Mouse (Mus musculus) MEL (cell line): Measurements from ENCODE around the gene Dmc1. TPM values are rescaled to one million over a fixed set of nuclear protein-coding genes. Genes with fewer than 3 reads are reported as not detected.

Experiments
- DNase-seq: peaks from one replicate; pipeline ENCODE4 v3.0.0; 2011; ENCODE audit warnings: low read depth, low spot score
- H3K27ac ChIP-seq: 2 replicates; pipeline ENCODE4 v1.5.1; 2012; ENCODE audit warnings: low read depth, mild to moderate bottlenecking, control low read depth, low read length, moderate library complexity; ENCODE audit not compliant: control insufficient read depth
- H3K27me3 ChIP-seq, 2 experiments: fragments of 150-350 bp in 1 of 2; sonication (generic) in 1 of 2; 2 replicates each; pipeline ENCODE4 v1.6.1; 2012; ENCODE audit warnings: low read length in 2 of 2, mild to moderate bottlenecking in 2 of 2, improper control_type of control experiment in 1 of 2, moderate library complexity in 1 of 2; ENCODE audit not compliant: insufficient read depth in 2 of 2, control insufficient read depth in 1 of 2
- H3K36me3 ChIP-seq, 2 experiments: 2 replicates each; pipeline ENCODE4 v1.6.1; 2012 to 2014; ENCODE audit warnings: low read length in 2 of 2, improper control_type of control experiment in 1 of 2, inconsistent platforms in 1 of 2, mild to moderate bottlenecking in 1 of 2; ENCODE audit not compliant: insufficient read depth in 2 of 2, control insufficient read depth in 1 of 2
- H3K4me1 ChIP-seq, 2 experiments: fragments of 150-350 bp in 1 of 2; sonication (generic) in 1 of 2; 2 replicates each; pipeline ENCODE4 v1.6.1; 2012; ENCODE audit warnings: low read length in 2 of 2, improper control_type of control experiment in 1 of 2, mild to moderate bottlenecking in 1 of 2; ENCODE audit not compliant: insufficient read depth in 2 of 2, control insufficient read depth in 1 of 2
- H3K4me3 ChIP-seq, 2 experiments: fragments of 150-350 bp in 1 of 2; sonication (generic) in 1 of 2; 2 replicates each; pipeline ENCODE4 v1.5.1; 2012; ENCODE audit warnings: low read depth in 2 of 2, low read length in 2 of 2, mild to moderate bottlenecking in 2 of 2, moderate library complexity in 2 of 2, control low read depth in 1 of 2, improper control_type of control experiment in 1 of 2; ENCODE audit not compliant: control insufficient read depth in 1 of 2, insufficient read depth in 1 of 2
- H3K79me2 ChIP-seq: 2 replicates; pipeline ENCODE4 v1.6.1; 2012; ENCODE audit warnings: mild to moderate bottlenecking, low read length, moderate library complexity; ENCODE audit not compliant: control insufficient read depth, poor library complexity, insufficient read depth
- H3K9ac ChIP-seq: 2 replicates; pipeline ENCODE4 v1.6.1; 2012; ENCODE audit warnings: low read depth, mild to moderate bottlenecking, control low read depth, low read length, moderate library complexity; ENCODE audit not compliant: control insufficient read depth, poor library complexity, severe bottlenecking
- H3K9me3 ChIP-seq: fragments of 150-350 bp; sonication (generic); replicated peaks from 2 replicates; pipeline ENCODE4 v1.6.1; 2012; ENCODE audit warnings: mild to moderate bottlenecking, low read length, improper control_type of control experiment, moderate library complexity; ENCODE audit not compliant: insufficient read depth
- BHLHE40 ChIP-seq: IDR thresholded peaks from 2 replicates; pipeline ENCODE4 v1.6.1; 2012; ENCODE audit warnings: low read depth, mild to moderate bottlenecking, inconsistent platforms, low read length, improper control_type of control experiment, borderline replicate concordance
- CHD1 ChIP-seq: IDR thresholded peaks from 2 replicates; pipeline ENCODE4 v1.6.1; 2012; ENCODE audit warnings: low read depth, mild to moderate bottlenecking, inconsistent platforms, low read length, improper control_type of control experiment
- CHD2 ChIP-seq: IDR thresholded peaks from 2 replicates; pipeline ENCODE4 v1.6.1; 2011; ENCODE audit warnings: low read length, improper control_type of control experiment
- ELF1 ChIP-seq: IDR thresholded peaks from 2 replicates; pipeline ENCODE4 v1.6.1; 2014; ENCODE audit warnings: low read depth, mild to moderate bottlenecking, inconsistent platforms, low read length, improper control_type of control experiment, moderate library complexity
- EP300 ChIP-seq, 2 experiments: IDR thresholded peaks; 2 replicates each; pipeline ENCODE4 v1.6.1; 2011; ENCODE audit warnings: improper control_type of control experiment in 2 of 2, low read length in 2 of 2, low read depth in 1 of 2, mild to moderate bottlenecking in 1 of 2
- GABPA ChIP-seq: IDR thresholded peaks from 2 replicates; pipeline ENCODE4 v1.6.1; 2012; ENCODE audit warnings: low read depth, mild to moderate bottlenecking, inconsistent platforms, low read length, improper control_type of control experiment, moderate library complexity
- GATA1 ChIP-seq: IDR thresholded peaks from 2 replicates; pipeline ENCODE4 v1.6.1; 2011; ENCODE audit warnings: low read depth, low read length, improper control_type of control experiment
- HCFC1 ChIP-seq: IDR thresholded peaks from 2 replicates; pipeline ENCODE4 v1.6.1; 2012; ENCODE audit warnings: low read depth, mild to moderate bottlenecking, inconsistent platforms, low read length, improper control_type of control experiment, moderate library complexity
- KAT2A ChIP-seq: conservative IDR thresholded peaks from 2 replicates; pipeline ENCODE4 v1.6.1; 2012; ENCODE audit warnings: low read depth, low read length, improper control_type of control experiment, inconsistent platforms
- MAFK ChIP-seq: IDR thresholded peaks from 2 replicates; pipeline ENCODE4 v1.6.1; 2011; ENCODE audit warnings: low read depth, mild to moderate bottlenecking, low read length, improper control_type of control experiment, borderline replicate concordance
- MAX ChIP-seq: IDR thresholded peaks from 2 replicates; pipeline ENCODE4 v1.6.1; 2011; ENCODE audit warnings: low read length, improper control_type of control experiment
- MAZ ChIP-seq: IDR thresholded peaks from 2 replicates; pipeline ENCODE4 v1.6.1; 2012; ENCODE audit warnings: low read depth, mild to moderate bottlenecking, inconsistent platforms, low read length, improper control_type of control experiment
- MEF2A ChIP-seq: IDR thresholded peaks from 2 replicates; pipeline ENCODE4 v1.6.1; 2014; ENCODE audit warnings: low read depth, mild to moderate bottlenecking, inconsistent platforms, low read length, improper control_type of control experiment; ENCODE audit not compliant: poor library complexity, insufficient replicate concordance, severe bottlenecking; ENCODE audit errors: extremely low read depth
- MXI1 ChIP-seq: IDR thresholded peaks from 2 replicates; pipeline ENCODE4 v1.6.1; 2011; ENCODE audit warnings: mild to moderate bottlenecking, low read depth, low read length, improper control_type of control experiment
- NRF1 ChIP-seq: IDR thresholded peaks from 2 replicates; pipeline ENCODE4 v1.6.1; 2014; ENCODE audit warnings: low read depth, mild to moderate bottlenecking, inconsistent platforms, low read length, improper control_type of control experiment, moderate library complexity; ENCODE audit not compliant: poor library complexity, insufficient read depth, severe bottlenecking
- POLR2AphosphoS2 ChIP-seq: IDR thresholded peaks from 2 replicates; pipeline ENCODE4 v1.6.1; 2011; ENCODE audit warnings: low read length, improper control_type of control experiment
- POLR2AphosphoS5 ChIP-seq: IDR thresholded peaks from 2 replicates; pipeline ENCODE4 v1.6.1; 2012; ENCODE audit warnings: low read depth, borderline replicate concordance, mild to moderate bottlenecking, inconsistent platforms, low read length, moderate library complexity, mixed read lengths
- RCOR1 ChIP-seq: IDR thresholded peaks from 2 replicates; pipeline ENCODE4 v1.6.1; 2012; ENCODE audit warnings: low read depth, mild to moderate bottlenecking, inconsistent platforms, low read length, improper control_type of control experiment
- SIN3A ChIP-seq: IDR thresholded peaks from 2 replicates; pipeline ENCODE4 v1.6.1; 2012; ENCODE audit warnings: low read length, improper control_type of control experiment, inconsistent platforms
- TAL1 ChIP-seq: IDR thresholded peaks from 2 replicates; pipeline ENCODE4 v1.6.1; 2012; ENCODE audit warnings: mild to moderate bottlenecking, inconsistent platforms, low read length, moderate library complexity, mixed read lengths
- TBP ChIP-seq: IDR thresholded peaks from 2 replicates; pipeline ENCODE4 v1.8.0; 2011; ENCODE audit warnings: low read depth, low read length, improper control_type of control experiment
- UBTF ChIP-seq: IDR thresholded peaks from 2 replicates; pipeline ENCODE4 v1.6.1; 2012; ENCODE audit warnings: low read depth, mild to moderate bottlenecking, inconsistent platforms, low read length, improper control_type of control experiment, moderate library complexity, borderline replicate concordance; ENCODE audit not compliant: insufficient read depth
- ZKSCAN1 ChIP-seq: IDR thresholded peaks from 2 replicates; pipeline ENCODE4 v1.6.1; 2012; ENCODE audit warnings: low read depth, mild to moderate bottlenecking, inconsistent platforms, low read length, improper control_type of control experiment, moderate library complexity
- polyA plus RNA-seq, 2 experiments: library from polyadenylated mRNA; stranded (reverse) in 1 of 2; unstranded in 1 of 2; fragments of >175 nt in 1 of 2; fragments of >200 nt in 1 of 2; gene quantifications; 2 replicates each; pipeline versions ENCODE4 v1.2.1 to v1.2.4; 2012; ENCODE audit warnings: low replicate concordance in 2 of 2, low read depth in 1 of 2; ENCODE audit not compliant: insufficient read length in 2 of 2, insufficient read depth in 1 of 2, missing spikeins in 1 of 2
- total RNA-seq: library from RNA; depleted of rRNA; stranded (reverse); fragments of 300-350 nt; gene quantifications from 2 replicates; pipeline ENCODE4 v1.2.3, GENCODE M21; 2012

Gene Dmc1
- total and polyA plus RNA-seq, 3 experiments: not detected

GRCm38 (mm10) chr15:79619770-79620414 is 15.0 kb upstream of the Dmc1 start:
- Histone ChIP-seq H3K27ac (no peak overlapping the region), H3K79me2 (no peaks in the 10 kb centered on the region; the same call in 1 of the 2 replicates), H3K36me3 (peaks cover 0 to 3% of the 10 kb centered on the region in 2 experiments; a peak in 2 of 4 replicates), H3K27me3 (no peaks in the 10 kb centered on the region), H3K4me3 (no peak overlapping the region), H3K4me1 (0 out of 4 replicates have a peak, but pooled peaks cover 0 to 4% of the 10 kb centered on the region in 2 experiments), H3K9me3 (no peaks in the 10 kb centered on the region), H3K9ac (no peak overlapping the region)
- TF ChIP-seq POLR2AphosphoS2 (no peak), EP300 (IDR thresholded peaks at IDR 0.05; ENCODE audit: low read depth in 1 of 2, low read length in 2 of 2) (0 out of 4 replicates have a peak, but pooled peaks of 1 of the 2 experiments have one; percentile 12), MAX (no peak)
- peak; percentile 31 for DNase-seq

- no peaks in the 10 kb centered on the region; the same call in 1 of the 2 replicates for H3K79me2 ChIP-seq
- no peak overlapping the region for H3K9ac ChIP-seq
- TF ChIP-seq SIN3A (no peak), GATA1 (no peak)
- no peak overlapping the region for H3K4me3 ChIP-seq
- H3K36me3 ChIP-seq: peaks cover 0 to 3% of the 10 kb centered on the region in 2 experiments; a peak in 2 of 4 replicates
- H3K4me1 ChIP-seq: 0 out of 4 replicates have a peak, but pooled peaks cover 0 to 4% of the 10 kb centered on the region in 2 experiments
- H3K9me3 ChIP-seq: no peaks in the 10 kb centered on the region
- H3K27me3 ChIP-seq: no peaks in the 10 kb centered on the region
- no peak overlapping the region for H3K27ac ChIP-seq
- peak; percentile 16 for DNase-seq
Observed at GRCm38 (mm10) chr15:79618456-79618855, 13.5 kb upstream of the Dmc1 start.

GRCm38 (mm10) chr15:79617135-79617534 is 12.2 kb upstream of the Dmc1 start:
- H3K27me3 ChIP-seq: no peaks in the 10 kb centered on the region
- DNase-seq: peak; percentile 96
- H3K4me1 ChIP-seq: 0 out of 4 replicates have a peak, but pooled peaks cover 0 to 4% of the 10 kb centered on the region in 2 experiments
- peak overlapping the region; percentile 76 to 80 for H3K4me3 ChIP-seq
- H3K9me3 ChIP-seq: no peaks in the 10 kb centered on the region
- H3K27ac ChIP-seq: peak overlapping the region; percentile 80
- H3K9ac ChIP-seq: peak overlapping the region; percentile 82
- H3K79me2 ChIP-seq: no peaks in the 10 kb centered on the region; the same call in 1 of the 2 replicates
- peaks cover 0 to 3% of the 10 kb centered on the region in 2 experiments; a peak in 2 of 4 replicates for H3K36me3 ChIP-seq
- no peak for TF ChIP-seq GABPA
- no peak for TF ChIP-seq RCOR1
- peak; percentile 71 for TF ChIP-seq HCFC1
- peak; percentile 57 for TF ChIP-seq ELF1
- no peak for TF ChIP-seq ZKSCAN1
- TF ChIP-seq MXI1: peak; percentile 94
- TF ChIP-seq EP300 (IDR thresholded peaks at IDR 0.05; ENCODE audit: low read depth in 1 of 2, low read length in 2 of 2): no peak
- TF ChIP-seq MAFK: no peak
- TF ChIP-seq BHLHE40: no peak
- no peak; the same call in 1 of the 2 replicates for TF ChIP-seq TBP
- no peak for TF ChIP-seq MAZ
- no peak for TF ChIP-seq UBTF
- no peak for TF ChIP-seq CHD1
- TF ChIP-seq CHD2: no peak
- TF ChIP-seq KAT2A: no peak; the same call in 1 of the 2 replicates
- no peak; the same call in 1 of the 2 replicates for TF ChIP-seq POLR2AphosphoS5
- peak; percentile 94 for TF ChIP-seq MAX
- no peak for TF ChIP-seq NRF1
- no peak for TF ChIP-seq MEF2A
- no peak for TF ChIP-seq TAL1
